Mouse (Mus musculus): ENCODE measurements at regions not wholly inside any gene's neighbourhood (a gene's known extent, or its start where the extent isn't known, plus 50 kb on each side); places are given as distances from the start of the nearest gene placed in this dataset.
"Not testable (repeated sequence)": the region's sequence is repeated elsewhere in the genome, so short reads cannot be mapped to it uniquely, and the experiment has no call there.

DNA sequence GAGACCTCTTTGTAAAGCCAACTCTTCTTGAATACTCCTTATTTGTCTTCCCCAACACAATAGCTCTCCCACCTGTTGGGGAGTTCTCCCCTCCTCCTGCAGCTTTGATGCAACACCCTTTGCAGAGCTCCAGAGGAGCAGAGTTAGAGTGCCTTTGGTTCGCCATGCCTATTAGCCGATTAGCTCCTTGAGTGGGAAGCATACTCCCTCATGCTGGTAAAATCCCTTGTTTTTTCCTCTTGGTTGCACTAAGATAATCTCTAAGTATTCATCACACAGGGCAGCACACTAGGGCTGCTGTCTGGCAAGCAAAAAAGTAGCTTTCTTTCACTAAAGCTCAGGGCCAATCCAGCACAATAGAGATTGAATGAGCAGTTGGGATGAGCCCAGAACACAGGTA lies 350.4 kb downstream of the Fut8 start:
- in situ Hi-C loops (cut with MboI; ENCODE audit: low sequenced_read_pairs): no loop called here

DNA sequence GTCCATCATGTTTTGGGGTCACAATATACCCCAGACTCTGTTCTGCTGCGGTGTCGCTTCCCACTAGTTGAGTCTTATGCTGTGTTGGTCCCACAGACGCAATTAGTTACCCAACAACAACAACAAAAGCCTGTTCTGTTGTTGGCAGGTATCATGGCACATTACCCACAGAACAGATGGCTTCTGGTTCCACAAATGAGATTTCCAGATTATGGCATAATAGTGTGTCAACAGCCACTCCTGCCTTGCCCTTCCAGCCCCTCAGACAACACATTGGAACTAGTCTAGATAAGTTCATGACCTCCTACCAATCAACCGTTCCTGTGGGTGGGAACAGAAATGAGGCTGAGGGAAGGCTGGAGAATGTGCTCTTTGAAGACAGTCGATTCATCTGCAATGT lies 351.5 kb downstream of the Fut8 start:
- in situ Hi-C loops (cut with MboI; ENCODE audit: low sequenced_read_pairs): no loop called here

DNA sequence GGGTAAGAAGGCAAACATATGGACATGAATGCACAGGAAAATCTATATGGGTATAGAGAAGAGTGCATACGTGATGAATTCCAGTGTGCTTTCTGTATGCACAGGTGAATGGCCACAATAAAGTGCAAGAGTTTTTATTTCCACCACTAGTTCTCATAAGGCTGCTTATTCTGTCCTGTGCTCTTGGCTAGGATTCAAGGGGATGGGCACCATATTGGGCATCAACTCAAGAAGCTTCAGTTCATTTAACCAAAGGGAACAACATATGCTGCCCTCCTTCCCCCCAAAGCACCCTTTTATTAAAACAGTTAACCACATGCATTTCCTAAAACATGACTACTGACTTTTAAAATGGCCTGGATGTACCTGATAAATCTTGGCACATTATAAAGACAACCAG lies 356.2 kb downstream of the Fut8 start:
- in situ Hi-C loops (cut with MboI; ENCODE audit: low sequenced_read_pairs): no loop called here

DNA sequence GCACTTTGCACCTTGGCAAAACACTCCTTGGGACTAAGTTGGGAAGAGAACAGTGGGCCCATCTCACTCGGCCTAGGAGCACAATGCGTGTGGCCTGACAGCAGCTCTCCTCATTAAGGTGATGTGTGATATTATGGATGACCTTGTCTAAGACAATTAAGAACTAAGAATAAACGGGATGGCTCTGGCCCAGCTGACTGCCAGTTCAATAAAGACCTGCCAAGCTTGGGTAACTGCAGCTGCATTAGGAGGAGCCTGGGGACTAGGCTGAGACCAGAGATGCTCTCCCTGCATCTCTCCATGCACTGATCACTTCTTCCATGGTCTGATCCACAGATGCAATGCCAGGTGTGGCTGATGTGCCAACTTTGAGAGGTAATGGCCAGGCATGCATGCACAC lies 356.7 kb downstream of the Fut8 start:
- in situ Hi-C loops (cut with MboI; ENCODE audit: low sequenced_read_pairs): no loop called here

DNA sequence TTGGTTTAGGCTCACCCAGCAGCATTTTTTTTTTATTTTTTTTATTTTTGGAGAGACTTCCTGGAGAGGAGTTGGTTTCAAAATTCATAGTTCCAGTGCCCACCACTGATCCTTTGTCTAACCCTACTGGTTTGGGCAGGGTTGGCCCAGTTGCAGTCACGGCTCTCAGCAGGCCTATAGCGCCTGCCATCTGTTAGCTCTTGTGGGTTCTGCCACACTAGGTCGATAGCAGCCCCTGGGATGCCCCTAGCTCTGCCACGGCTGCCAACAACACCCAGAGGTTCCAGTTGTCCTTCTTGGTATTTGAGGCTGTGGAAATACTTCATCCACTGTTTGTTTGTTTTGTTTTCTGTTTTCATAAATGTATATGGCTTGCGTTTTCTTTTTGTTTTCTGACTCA lies 357.9 kb downstream of the Fut8 start:
- in situ Hi-C loops (cut with MboI; ENCODE audit: low sequenced_read_pairs): no loop called here

DNA sequence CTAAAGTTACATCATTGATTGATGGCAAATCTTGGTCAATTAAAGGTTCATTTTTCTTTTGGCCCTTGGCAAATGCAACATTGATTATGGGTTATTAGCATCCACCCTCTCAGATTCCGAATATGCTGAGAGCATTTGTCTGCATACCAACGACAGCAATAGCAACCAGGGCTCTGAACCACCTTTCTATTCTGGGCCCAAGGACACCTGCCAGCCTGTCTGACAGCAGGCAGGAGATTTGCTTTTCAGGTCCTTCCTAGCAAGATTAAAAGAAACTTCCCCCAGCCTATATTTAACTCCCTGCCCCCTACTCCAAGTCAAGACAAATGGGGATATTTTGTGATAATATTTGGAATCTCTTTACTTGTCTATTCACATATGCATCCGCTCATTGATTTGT lies 358.8 kb downstream of the Fut8 start:
- in situ Hi-C loops (cut with MboI; ENCODE audit: low sequenced_read_pairs): no loop called here

DNA sequence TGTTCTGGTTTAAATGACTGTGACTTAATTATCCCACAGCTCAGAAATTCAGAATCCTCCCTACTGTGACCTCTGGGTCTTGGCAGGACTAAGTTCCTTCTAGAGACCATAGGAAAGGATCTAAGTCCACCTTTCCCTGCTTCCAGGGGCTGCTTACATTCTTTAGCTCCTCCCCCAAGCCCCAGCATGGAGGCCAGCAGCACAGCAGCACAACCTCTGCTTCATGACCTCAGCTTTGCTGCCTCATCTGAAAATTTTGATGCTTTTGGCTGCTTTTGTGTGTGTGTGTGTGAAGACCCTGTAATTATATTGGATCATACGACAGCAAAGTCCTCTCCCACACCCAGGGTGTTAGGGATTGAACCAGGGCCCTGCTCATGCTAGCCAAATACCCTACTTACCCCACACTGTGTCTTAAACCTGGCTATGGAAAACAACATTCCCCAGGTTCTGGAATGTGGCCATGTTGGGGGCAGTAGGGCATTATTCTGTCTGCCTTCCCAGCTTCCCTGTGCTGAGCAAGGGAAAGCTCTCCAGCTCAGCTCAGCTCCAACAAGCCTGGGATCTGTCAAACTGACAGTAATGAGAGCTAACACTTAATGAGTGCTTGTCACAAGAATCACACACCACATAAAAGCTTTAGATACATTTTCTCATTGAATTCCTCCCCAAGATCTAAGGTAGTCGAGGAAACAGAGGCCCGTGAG lies 359.9 kb downstream of the Fut8 start:
- in situ Hi-C loops (cut with MboI; ENCODE audit: low sequenced_read_pairs): no loop called here

DNA sequence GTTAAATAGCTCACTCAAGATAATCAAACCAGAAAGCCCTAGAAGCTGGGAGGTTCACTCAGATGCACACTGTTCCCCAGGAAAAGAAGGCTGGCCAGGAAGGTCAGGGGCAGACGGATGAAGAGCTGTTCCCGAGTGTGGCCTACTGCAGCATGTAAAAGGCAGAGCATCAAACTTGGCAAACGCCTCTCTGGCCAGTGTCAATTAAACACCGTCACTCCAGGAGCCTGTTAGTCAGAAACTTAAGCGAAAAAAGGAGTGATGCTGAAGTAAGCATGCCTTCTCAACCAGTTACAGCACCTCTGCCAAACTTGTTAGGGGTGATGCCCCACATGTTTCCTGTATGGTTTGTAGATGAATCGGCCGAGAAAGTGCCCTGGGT lies 360.4 kb downstream of the Fut8 start:
- in situ Hi-C loops (cut with MboI; ENCODE audit: low sequenced_read_pairs): no loop called here

DNA sequence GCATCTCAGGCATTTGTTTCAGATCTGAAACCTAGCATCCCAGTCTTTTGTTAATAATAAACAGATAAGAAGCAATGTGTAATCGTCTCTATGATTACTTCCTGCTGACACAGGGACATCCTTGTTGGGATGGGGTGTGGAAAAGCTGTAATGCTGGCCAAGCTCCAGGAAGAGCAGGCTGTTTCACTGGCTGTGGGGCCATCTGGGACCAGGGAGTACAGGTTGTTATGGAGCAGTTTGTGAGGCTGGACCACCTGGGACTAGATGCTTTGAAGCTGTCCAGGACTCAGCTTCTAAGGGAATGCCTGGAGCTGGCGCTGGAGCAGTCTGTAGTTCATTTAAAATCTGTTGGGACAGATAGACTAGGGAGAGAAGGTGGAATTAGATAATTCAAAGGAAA lies 361.5 kb downstream of the Fut8 start:
- in situ Hi-C loops (cut with MboI; ENCODE audit: low sequenced_read_pairs): no loop called here

DNA sequence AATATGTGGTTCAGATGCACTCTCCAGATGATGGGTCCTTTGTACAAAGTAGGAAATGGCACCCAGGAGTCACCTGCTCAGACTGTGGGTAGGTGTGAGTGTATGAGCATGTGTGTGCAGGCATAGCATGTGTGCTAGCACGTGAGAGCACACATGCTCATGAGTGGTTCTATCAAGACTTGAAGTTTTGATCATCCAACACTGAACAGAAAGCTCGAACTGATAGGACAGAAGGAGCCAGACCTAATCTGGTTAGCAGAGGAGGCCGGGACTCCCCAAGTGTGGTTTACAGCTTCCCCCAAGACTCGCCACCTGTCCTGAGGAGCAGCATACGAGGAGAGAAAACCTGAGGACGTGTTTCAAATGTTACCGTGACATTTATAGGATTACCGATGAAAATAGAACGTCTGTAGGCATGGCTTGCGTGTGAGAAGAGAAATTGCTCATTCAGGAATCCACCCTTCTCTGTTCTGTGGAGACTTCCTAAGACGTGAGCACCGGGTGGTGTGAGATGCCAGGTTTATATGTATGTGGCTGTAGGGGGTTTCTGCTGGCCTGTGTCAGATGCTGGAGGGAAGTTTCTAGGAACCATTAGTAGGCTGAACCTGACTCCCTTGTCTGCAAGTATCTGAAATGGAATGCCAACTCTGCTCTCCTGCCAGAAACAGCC lies 366.0 kb downstream of the Fut8 start:
- in situ Hi-C loops (cut with MboI; ENCODE audit: low sequenced_read_pairs): no loop called here

DNA sequence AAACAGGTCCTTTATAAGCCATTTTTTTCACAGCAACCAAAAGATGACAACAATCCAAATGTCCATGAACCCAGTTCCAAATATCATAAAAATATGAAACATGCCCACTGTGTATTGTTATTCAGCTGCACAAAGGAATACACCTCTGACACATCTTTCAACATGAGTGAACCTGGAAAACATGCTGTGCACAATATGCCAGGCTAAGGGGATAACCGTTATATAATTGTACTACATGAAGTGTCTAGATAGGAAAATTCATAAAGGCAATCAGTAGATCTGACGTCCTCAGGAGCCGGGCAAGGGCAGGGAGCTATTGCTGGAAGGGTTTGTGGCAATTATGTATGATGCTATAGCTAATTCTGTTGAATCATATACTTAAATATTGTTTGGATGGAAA lies 379.6 kb downstream of the Fut8 start:
- in situ Hi-C loops (cut with MboI; ENCODE audit: low sequenced_read_pairs): no loop called here

DNA sequence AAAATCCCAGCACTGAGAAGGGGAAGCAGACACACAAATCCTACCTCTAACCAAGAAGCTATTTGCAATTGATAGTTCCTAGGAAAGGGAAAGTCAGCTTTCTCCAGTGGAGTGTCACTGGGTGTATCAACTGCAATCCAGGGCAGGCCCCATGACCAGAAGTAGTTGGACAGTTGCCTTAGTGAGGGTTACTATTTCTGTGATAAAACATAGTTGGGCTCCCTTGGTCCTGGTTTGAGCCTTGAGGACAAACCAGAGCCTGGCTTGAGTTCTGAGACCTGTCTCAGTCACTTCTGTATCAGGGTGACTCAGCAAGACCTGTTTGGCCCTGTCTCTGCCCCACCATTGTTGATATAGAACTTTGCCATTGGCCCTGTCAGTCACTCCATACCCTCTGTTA lies 384.3 kb downstream of the Fut8 start:
- in situ Hi-C loops (cut with MboI; ENCODE audit: low sequenced_read_pairs): no loop called here

DNA sequence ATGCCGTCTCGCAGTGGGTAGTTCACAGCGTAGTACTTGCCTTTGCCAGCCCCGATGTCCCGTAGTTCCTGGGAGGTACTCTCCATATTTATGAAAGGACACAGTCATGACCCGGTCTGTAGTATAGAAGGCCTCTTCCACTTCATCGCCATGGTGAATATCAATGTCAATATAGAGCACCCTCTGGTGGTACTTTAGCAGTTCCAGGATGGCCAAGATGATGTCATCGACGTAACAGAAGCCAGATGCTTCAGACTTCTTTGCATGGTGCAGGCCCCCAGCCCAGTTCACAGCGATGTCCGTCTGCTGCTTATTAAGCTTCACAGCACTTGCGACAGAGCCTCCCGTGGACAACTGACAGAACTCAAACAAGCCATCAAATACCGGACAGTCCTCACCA lies 386.4 kb downstream of the Fut8 start:
- in situ Hi-C loops (cut with MboI; ENCODE audit: low sequenced_read_pairs): not testable (repeated sequence)

DNA sequence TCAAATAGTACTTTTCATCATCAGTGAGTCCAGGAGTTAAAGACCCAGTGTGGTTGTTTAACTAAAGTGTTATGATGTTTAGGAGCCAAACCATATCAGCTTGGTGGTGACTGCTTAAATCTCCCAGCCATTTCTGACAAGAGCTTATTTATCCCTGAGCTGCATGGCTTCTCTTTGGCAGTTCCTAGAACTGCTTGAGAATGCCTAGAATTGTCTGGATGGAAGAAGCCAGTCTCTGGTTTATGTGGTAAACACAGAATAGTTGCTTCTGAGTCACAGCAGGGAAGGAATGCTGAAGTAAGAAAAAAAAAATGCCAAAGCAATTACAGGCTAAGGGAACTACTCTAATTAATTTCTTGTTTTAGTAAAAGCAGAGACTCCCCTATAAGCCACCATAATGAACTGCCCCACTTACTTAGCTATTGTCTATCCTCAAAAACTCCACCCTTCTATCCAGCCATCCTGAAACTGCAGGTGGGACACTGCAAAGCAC lies 390.5 kb downstream of the Fut8 start:
- in situ Hi-C loops (cut with MboI; ENCODE audit: low sequenced_read_pairs): no loop called here

DNA sequence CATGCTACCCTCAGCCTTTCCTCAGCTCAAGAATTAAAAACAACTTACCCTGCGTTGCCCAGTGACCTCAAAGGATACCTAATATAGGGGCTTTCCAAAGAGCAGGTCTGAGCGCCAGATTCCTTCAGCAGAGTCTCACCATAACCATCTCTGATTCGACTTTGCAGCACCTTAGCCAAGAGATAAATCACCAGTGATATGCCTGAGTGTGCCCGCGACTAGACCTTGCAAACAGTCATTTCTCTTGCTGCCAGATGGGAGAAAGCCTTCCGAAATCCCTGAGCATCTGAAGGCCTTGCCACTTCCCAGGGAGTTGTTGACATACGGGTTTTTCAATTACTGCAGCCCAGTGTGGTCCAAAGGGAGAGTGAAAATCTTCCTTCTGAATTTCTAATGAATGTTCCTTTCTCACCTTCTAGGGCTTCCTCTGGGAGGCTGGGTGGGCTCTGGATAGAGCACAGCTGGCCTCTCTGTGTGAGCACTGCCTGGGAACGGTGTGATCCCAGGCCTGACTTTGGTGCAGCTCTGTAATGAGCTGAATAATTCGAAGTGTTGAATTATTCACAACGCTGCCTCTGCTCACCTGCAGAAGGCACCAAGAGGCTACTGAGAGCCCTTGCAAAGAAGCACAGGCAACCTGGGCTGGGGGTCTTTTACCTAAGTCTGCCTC lies 396.2 kb downstream of the Fut8 start:
- in situ Hi-C loops (cut with MboI; ENCODE audit: low sequenced_read_pairs): no loop called here

DNA sequence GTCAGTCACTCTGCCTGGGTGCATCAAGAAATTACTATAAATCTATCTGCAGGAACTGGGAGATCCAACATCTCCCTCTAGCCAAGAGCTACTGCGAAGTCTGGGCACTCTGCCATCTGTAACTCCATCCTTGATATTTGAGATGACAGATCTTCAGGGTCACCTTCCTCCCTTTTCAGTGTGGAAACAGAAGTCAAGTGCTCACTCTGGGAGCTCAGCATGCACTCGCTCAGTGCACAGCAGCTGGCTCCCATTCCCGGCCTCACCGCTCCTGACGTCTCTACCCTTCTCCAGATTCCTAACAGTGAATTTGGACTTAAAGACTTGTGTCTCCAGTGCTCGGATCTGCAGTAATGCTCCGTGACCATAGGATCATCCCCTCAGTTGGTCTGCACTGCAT lies 400.3 kb downstream of the Fut8 start:
- in situ Hi-C loops (cut with MboI; ENCODE audit: low sequenced_read_pairs): no loop called here

DNA sequence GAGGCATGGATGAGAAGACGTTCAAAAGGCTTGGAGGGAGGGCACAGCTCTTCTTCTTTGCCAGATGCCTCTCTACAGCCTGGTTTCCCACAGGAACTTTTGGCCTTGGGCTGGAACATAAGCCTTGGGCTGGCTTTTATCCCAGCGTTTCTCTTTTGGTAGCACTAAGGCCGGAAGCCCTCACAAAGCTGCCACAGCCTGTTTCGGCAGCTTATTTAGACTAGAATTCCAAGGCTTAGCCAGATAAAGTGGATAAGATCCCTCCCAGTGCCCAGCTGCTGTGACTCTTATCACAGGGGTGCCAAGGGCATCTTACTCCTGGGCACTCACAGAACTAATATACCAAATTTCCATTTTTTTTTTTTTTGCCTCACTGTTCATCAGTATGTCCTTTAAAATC lies 404.4 kb downstream of the Fut8 start:
- in situ Hi-C loops (cut with MboI; ENCODE audit: low sequenced_read_pairs): no loop called here

DNA sequence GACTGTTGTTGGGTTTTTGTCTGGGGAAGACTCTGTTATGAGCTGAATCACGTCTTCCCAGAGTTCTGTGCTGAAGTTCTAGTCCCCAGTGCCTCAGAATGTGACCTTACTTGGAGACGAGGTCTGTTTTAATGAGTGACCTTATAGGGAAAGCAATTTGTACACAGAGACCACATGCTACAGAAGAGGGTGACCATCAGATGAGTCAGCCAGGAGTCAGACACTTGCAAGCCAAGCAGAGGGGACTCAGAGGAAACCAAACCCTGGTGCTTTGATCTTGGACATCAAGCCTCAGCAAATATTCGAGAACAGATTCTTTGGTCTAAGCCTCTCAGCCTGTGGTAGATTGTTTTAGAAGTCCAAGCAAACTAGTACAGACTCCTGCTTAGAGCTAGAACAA lies 409.9 kb downstream of the Fut8 start:
- in situ Hi-C loops (cut with MboI; ENCODE audit: low sequenced_read_pairs): no loop called here

DNA sequence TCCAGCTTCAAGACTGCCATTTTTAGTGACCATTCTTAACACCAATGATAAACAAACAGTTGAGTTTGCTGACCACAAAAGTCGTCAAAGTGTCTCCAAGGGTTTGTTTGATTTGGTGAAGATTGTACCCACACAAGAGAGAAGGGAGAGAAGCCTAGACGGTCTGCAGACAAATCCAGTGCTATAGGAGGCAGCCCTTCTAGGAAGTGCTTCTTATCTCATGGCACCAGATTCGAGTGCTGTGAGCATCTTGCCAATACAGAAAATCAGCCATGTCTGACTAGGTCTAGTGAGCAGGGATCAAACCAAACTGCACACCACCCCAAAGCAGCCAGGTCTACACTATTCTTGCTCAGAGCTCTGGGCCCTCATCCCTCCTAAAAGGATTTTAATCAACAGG lies 416.4 kb downstream of the Fut8 start:
- in situ Hi-C loops (cut with MboI; ENCODE audit: low sequenced_read_pairs): loop anchor here (25.0 kb wide), 1 partner anchor 667 kb away; no protein-coding TSS in a partner anchor

DNA sequence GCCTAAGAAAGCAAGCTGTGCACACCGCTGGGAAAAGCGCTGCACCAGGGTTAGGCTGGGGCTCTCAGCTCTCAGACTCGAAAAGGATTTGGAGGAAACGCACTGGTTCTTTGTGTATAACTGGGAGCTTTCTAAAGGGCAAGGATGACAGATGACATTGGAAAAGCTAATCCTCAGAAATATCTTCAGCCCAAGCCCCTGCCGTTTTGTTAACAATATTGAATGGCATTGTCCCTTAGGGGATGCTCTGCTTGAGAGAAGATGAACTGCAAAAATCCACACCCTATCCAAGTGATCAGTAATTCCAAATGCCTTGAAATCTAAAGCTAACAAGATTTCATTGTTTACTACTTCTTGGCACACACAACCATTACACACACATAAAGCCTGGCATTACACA lies 419.1 kb downstream of the Fut8 start:
- in situ Hi-C loops (cut with MboI; ENCODE audit: low sequenced_read_pairs): loop anchor here (25.0 kb wide), 1 partner anchor 670 kb away; no protein-coding TSS in a partner anchor

DNA sequence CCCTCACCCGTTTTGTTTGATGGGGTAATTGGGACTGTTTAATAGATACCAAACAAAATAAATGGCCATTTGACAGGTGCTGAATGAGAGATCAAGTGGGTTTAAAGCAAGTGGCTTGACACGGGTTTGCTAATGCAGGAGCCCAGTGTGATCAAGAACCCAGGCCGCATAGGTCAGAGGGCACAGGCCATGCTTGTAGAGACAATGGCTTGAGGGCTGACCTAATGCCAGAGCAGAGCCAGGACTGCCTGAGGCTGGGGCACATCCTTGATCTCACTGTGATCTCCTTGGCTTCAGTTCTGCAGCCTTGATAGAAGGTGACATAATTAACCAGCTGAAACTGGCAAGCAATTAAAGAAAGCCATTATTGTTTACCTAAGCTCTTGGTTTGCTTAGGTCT lies 420.0 kb downstream of the Fut8 start:
- in situ Hi-C loops (cut with MboI; ENCODE audit: low sequenced_read_pairs): loop anchor here (25.0 kb wide), 1 partner anchor 671 kb away; no protein-coding TSS in a partner anchor

DNA sequence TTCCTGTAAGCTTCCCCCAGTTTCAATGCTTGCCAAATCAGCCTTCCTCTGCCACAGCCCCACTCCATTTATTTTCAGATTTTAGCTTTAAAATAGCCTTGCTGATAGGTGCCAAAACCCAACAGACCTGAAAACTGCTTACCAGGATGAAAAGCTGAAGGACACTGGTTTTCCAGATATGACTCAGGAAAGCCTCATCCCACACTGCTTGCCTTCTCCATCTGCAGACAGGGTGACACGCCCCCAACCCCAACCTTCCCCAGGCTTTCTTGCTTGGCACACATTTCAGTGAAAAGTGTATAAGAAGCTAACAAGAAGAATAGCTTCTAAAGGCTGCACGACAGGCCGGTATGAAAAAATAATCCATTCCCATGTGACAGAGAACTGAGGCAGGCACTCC lies 425.3 kb downstream of the Fut8 start:
- in situ Hi-C loops (cut with MboI; ENCODE audit: low sequenced_read_pairs): loop anchor here (25.0 kb wide), 1 partner anchor 676 kb away; no protein-coding TSS in a partner anchor

Data from CH12F3 (cell line).